Comparison of ENCODE assay signal across 27 mouse cellular contexts in the genomic region with DNA sequence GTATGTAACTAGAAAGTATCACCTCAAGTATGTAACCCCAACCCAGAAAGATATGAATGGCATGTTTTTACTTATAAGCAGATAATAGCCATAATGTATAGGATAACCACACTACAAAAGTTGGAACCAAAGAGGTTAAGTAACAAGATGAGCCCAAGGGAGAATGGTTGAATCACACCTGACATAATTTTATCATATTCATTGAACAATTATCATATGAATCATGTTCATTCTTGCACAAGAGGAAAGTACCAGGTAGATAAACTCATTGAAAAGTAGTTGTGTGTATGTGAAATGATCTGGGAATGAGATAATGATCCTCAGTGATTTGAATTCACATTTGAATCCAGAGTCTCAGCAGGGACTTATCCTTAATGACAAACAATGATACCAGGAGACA. TPM values are rescaled to one million over a fixed set of nuclear protein-coding genes. Genes with fewer than 3 reads are reported as not detected.
"Had no signal": no experiment of that assay in that cellular context is flagged by ENCODE, and none has a peak within 500 bp of the region (broad histone marks: within the 10 kb centered on the region; RNA-seq: fewer than 3 reads in every experiment).

A gene (plus strand): TSS at position 301 of the 400 bp plus-strand sequence.

- DNase-seq: left cerebral cortex, postnatal 4 days; liver; liver, embryonic 13.5 days; liver, postnatal 0 days; lung, adult 18-20 months; lung, adult 2 months; lung, embryonic 14.5 days; lung, postnatal 10 days; lung, postnatal 14 days; lung, postnatal 36 days; lung, postnatal 4 days; midbrain, embryonic 14.5 days had no signal

- ATAC-seq: liver, embryonic 12.5 days; liver, postnatal 0 days; lung, postnatal 0 days; midbrain, embryonic 13.5 days; midbrain, embryonic 15.5 days; midbrain, embryonic 16.5 days had no signal

RNA-seq across cellular contexts. Expression of the gene that starts here (rescaled TPM):
- total RNA-seq: left cerebral cortex, postnatal 10 days; left cerebral cortex, postnatal 14 days; left cerebral cortex, postnatal 25 days; left cerebral cortex, postnatal 36 days; left cerebral cortex, postnatal 4 days; liver, adult 2 months; megakaryocyte progenitor cell, adult 5-6 weeks; megakaryocyte, adult 5-6 weeks; megakaryocyte-erythroid progenitor cell, adult 5-6 weeks; midbrain, postnatal 0 days; monocyte, adult 5-6 weeks had no signal
